Mouse (Mus musculus): ENCODE data around the gene Mosmo.
A peak's percentile ranks its signal among the peaks of the same experiment; 100 is the strongest.

GRCm38 (mm10) chr7:120727581-120727980 lies 50.2 kb downstream of the Mosmo start:
- peak; percentile 73 for TF ChIP-seq CTCF (IDR thresholded peaks at IDR 0.05; ENCODE audit: insufficient read depth, low read length)
- no peak for TF ChIP-seq POLR2A (IDR thresholded peaks at IDR 0.05; ENCODE audit: borderline replicate concordance, extremely low read depth, low read depth, low read length)

Data from lung, adult 2 months (tissue).